Mouse (Mus musculus): ENCODE measurements around the gene Dock4.

The Dock4 gene

GRCm38 (mm10) chr12:40568365-40568885 is 122.7 kb downstream of the Dock4 start:
- DNase-seq (ENCODE audit: low spot score in 2 of 2) = no peak

GRCm38 (mm10) chr12:40568971-40569968 is 123.5 kb downstream of the Dock4 start:
- no peak for DNase-seq (ENCODE audit: low spot score in 2 of 2)

- DNase-seq (ENCODE audit: low spot score in 2 of 2) = no peak
These were observed 124.5 kb downstream of the Dock4 start for GRCm38 (mm10) chr12:40570250-40570649.

GRCm38 (mm10) chr12:40574051-40574450 is 128.3 kb downstream of the Dock4 start:
- no peak for DNase-seq (ENCODE audit: low spot score in 2 of 2)

GRCm38 (mm10) chr12:40576749-40577148 is 131.0 kb downstream of the Dock4 start:
- DNase-seq (ENCODE audit: low spot score in 2 of 2) = no peak

GRCm38 (mm10) chr12:40580351-40580750 is 134.6 kb downstream of the Dock4 start:
- DNase-seq (ENCODE audit: low spot score in 2 of 2) = no peak

GRCm38 (mm10) chr12:40581037-40581436 is 135.3 kb downstream of the Dock4 start:
- no peak for DNase-seq (ENCODE audit: low spot score in 2 of 2)

GRCm38 (mm10) chr12:40582059-40582458 is 136.3 kb downstream of the Dock4 start:
- no peak for DNase-seq (ENCODE audit: low spot score in 2 of 2)

- DNase-seq (ENCODE audit: low spot score in 2 of 2) = no peak
These were observed 139.0 kb downstream of the Dock4 start for GRCm38 (mm10) chr12:40584526-40585289.

GRCm38 (mm10) chr12:40585456-40586141 is 139.8 kb downstream of the Dock4 start:
- no peak for DNase-seq (ENCODE audit: low spot score in 2 of 2)

GRCm38 (mm10) chr12:40594161-40594560 is 148.4 kb downstream of the Dock4 start:
- no peak for DNase-seq (ENCODE audit: low spot score in 2 of 2)

GRCm38 (mm10) chr12:40595440-40595839 is 149.7 kb downstream of the Dock4 start:
- DNase-seq (ENCODE audit: low spot score in 2 of 2) = no peak

GRCm38 (mm10) chr12:40596020-40596419 is 150.3 kb downstream of the Dock4 start:
- DNase-seq (ENCODE audit: low spot score in 2 of 2) = no peak

- no peak for DNase-seq (ENCODE audit: low spot score in 2 of 2)
These were observed 150.7 kb downstream of the Dock4 start for GRCm38 (mm10) chr12:40596441-40596840.

- no peak for DNase-seq (ENCODE audit: low spot score in 2 of 2)
These were observed 154.2 kb downstream of the Dock4 start for GRCm38 (mm10) chr12:40599952-40600351.

- no peak for DNase-seq (ENCODE audit: low spot score in 2 of 2)
These were observed 159.8 kb downstream of the Dock4 start for GRCm38 (mm10) chr12:40605565-40605964.

GRCm38 (mm10) chr12:40622926-40623325 is 177.2 kb downstream of the Dock4 start:
- DNase-seq (ENCODE audit: low spot score in 2 of 2) = no peak

- DNase-seq (ENCODE audit: low spot score in 2 of 2) = peak; percentile 29 to 32
These were observed 180.8 kb downstream of the Dock4 start for GRCm38 (mm10) chr12:40626521-40626920.

- DNase-seq (ENCODE audit: low spot score in 2 of 2) = no peak
These were observed 187.5 kb downstream of the Dock4 start for GRCm38 (mm10) chr12:40633242-40633641.

- DNase-seq (ENCODE audit: low spot score in 2 of 2) = no peak
These were observed 188.4 kb downstream of the Dock4 start for GRCm38 (mm10) chr12:40634169-40634568.

- DNase-seq (ENCODE audit: low spot score in 2 of 2) = no peak
These were observed 190.2 kb downstream of the Dock4 start for GRCm38 (mm10) chr12:40635991-40636390.

- DNase-seq (ENCODE audit: low spot score in 2 of 2) = no peak
These were observed 191.7 kb downstream of the Dock4 start for GRCm38 (mm10) chr12:40637427-40637826.
